Mouse (Mus musculus): ENCODE measurements at regions not wholly inside any gene's neighbourhood (a gene's known extent, or its start where the extent isn't known, plus 50 kb on each side); places are given as distances from the start of the nearest gene placed in this dataset.

DNA sequence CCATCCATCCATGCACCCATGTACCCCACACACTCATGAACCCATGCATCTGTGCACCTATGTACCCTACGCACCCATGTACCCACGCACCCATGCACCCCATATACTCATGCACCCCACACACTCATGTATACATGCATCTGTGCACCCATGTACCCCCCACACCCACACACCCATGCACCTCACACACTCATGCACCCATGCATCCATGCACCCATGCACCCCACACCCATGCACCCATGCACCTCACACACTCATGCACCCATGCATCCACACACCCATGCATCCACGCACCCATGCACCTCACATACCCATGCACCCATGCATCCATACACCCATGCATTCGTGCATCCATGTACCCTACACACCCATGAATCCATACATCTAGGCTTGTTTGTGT is 63.6 kb downstream of the 4930564D02Rik start:
- H3K4me1 ChIP-seq (ENCODE audit: control insufficient read depth, insufficient read depth, low read length) = no peaks in the 10 kb centered on the region
- no peak overlapping the region for H3K4me3 ChIP-seq (ENCODE audit: insufficient read depth, low read length)
- no peak overlapping the region for H3K27ac ChIP-seq (ENCODE audit: insufficient read depth, low read length)
- TF ChIP-seq POLR2A (IDR thresholded peaks at IDR 0.05; ENCODE audit: low read depth, low read length) (no peak), CTCF (IDR thresholded peaks at IDR 0.05; ENCODE audit: borderline replicate concordance, insufficient read depth, low read length) (no peak)

DNA sequence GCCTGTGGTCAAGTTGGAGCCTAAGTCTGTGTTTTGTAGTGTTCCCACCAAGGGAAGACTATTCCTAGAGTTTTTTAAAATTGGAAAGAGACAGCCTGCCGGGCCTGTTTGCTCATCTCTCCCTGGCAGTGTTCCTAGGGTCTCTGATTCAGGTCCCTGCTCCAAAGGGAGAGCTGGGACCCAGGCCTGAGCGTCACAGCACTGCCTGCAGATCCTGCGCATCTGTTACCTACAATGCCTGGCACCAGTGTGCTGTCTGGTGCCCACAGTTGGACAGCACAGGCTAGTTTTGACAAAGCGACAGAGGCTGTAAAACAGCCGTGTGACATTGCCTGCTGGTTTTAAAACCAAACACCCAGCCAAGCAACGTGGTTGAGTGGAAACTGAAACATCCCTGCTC is 64.4 kb downstream of the 4930564D02Rik start:
- TF ChIP-seq POLR2A (IDR thresholded peaks at IDR 0.05; ENCODE audit: low read depth, low read length) = no peak
- TF ChIP-seq CTCF (IDR thresholded peaks at IDR 0.05; ENCODE audit: borderline replicate concordance, insufficient read depth, low read length) = no peak
- no peaks in the 10 kb centered on the region for H3K4me1 ChIP-seq (ENCODE audit: control insufficient read depth, insufficient read depth, low read length)
- no peak overlapping the region for H3K27ac ChIP-seq (ENCODE audit: insufficient read depth, low read length)
- H3K4me3 ChIP-seq (ENCODE audit: insufficient read depth, low read length) = no peak overlapping the region

DNA sequence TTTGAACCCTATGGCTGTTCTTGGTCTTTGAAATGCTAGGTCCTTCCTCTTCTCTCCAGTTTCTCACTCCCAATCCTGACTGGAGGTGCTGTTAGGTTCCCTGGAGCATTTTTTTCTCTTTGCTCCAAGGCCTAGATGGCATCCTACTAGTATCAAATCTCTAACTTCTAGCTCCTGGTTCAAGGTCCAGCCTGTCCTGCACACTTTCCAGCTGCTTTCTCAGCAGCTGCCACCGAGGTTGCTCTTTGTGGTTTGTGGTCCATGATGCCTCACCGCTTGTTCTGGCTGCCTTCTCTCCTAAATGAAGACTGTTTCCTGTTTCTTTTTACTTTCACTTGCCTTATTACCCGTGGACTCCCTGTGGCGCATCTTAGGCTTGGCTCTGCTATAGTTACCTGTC is 66.4 kb downstream of the 4930564D02Rik start:
- TF ChIP-seq POLR2A (IDR thresholded peaks at IDR 0.05; ENCODE audit: low read depth, low read length) (no peak), CTCF (IDR thresholded peaks at IDR 0.05; ENCODE audit: borderline replicate concordance, insufficient read depth, low read length) (no peak)
- Histone ChIP-seq H3K27ac (ENCODE audit: insufficient read depth, low read length) (no peak overlapping the region), H3K4me3 (ENCODE audit: insufficient read depth, low read length) (no peak overlapping the region), H3K4me1 (ENCODE audit: control insufficient read depth, insufficient read depth, low read length) (no peaks in the 10 kb centered on the region)

DNA sequence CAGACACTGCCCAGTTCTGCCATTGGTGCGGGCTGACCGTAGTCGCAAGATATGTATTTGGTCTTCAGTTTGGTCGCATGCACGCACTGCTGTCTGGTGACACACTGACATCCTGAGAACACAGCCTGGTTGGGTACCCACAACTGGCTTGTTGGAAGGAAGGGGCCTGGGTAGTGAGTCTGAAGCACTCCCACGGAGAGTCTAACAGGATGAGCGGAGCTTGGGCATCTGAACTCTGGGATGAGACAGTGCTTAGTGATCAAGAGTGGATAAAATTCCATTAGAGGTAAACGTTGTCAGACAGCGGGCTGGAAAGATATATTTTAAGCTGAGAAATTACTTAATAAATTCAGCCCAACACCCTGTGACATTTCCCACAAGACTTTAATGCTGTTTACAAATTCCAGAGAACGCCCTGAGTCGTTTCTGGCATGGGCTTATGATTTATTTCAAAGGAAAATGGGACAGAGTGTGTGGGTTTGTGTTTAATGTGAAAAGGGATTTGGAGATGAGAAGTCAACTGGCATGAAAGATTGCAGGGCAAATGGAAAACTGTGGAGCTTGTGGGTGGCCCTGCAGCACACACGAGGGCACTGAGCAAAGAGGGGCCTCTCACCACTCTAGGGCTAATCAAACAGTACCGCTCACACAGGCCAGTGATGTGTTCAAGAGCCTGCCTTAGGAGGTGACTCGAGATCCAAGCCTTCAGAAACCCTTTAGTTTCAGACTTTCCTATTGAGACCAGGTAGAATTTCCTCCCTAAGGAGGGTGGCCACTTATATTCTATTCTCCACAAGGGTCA is 74.7 kb downstream of the 4930564D02Rik start:
- no peak overlapping the region for H3K27ac ChIP-seq (ENCODE audit: insufficient read depth, low read length)
- no peak for TF ChIP-seq CTCF (IDR thresholded peaks at IDR 0.05; ENCODE audit: borderline replicate concordance, insufficient read depth, low read length)
- no peak for TF ChIP-seq POLR2A (IDR thresholded peaks at IDR 0.05; ENCODE audit: low read depth, low read length)
- no peaks in the 10 kb centered on the region for H3K4me1 ChIP-seq (ENCODE audit: control insufficient read depth, insufficient read depth, low read length)
- no peak overlapping the region for H3K4me3 ChIP-seq (ENCODE audit: insufficient read depth, low read length)

DNA sequence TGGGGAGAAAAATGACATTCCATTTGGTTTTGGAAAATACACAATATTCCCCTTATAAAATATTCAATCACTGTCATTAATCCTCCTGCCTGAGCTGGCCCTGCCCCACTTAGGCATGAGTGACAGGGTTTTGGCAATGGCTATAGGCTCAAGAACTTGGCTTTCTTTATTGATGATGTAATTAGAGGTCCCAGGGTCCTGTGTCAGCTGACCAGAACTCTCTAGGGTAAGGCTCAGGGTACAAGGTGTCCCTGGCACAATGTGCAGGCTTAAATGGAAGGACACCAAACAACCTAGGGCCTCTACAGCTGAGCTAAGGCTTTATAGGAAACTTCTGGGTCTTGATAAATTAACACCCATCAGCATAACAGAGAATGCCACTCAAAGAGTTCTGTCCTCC is 76.0 kb downstream of the 4930564D02Rik start:
- Histone ChIP-seq H3K4me3 (ENCODE audit: insufficient read depth, low read length) (no peak overlapping the region), H3K27ac (ENCODE audit: insufficient read depth, low read length) (no peak overlapping the region), H3K4me1 (ENCODE audit: control insufficient read depth, insufficient read depth, low read length) (no peaks in the 10 kb centered on the region)
- TF ChIP-seq CTCF (IDR thresholded peaks at IDR 0.05; ENCODE audit: borderline replicate concordance, insufficient read depth, low read length) = no peak
- TF ChIP-seq POLR2A (IDR thresholded peaks at IDR 0.05; ENCODE audit: low read depth, low read length) = no peak

DNA sequence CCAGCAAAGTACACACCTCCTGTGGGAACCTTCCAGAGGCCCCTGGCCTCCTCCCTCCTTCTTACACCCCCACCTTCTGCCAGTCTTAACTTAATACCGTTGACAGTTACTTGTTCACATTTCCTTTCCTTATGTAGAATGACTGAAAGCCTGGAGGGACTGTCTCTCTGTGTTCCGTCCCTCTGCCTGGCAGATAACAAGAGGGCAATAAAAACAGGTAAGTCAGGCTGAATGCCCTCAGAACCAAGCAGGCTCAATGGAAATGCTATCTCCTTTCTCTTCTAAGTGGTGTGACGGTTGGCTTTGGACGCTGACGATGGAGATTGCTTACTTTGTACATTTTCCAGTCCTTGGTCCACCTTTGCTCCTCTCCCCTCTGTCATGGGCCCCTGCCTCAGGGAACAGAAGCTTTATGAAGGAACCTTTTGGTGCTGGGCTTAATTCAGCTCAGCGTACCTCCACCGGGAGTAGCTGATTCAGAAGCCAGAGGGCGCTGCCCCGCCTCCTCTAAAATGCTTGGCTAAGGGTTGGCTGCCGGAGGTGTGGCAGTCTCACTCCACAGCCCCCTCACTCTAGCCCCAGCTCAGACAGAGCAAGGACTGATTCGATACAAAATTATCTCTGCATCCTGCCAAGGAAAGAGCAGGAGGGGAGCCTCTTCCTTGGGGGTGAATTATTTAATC is 85.0 kb downstream of the 4930564D02Rik start:
- Histone ChIP-seq H3K4me3 (ENCODE audit: insufficient read depth, low read length) (no peak overlapping the region), H3K27ac (ENCODE audit: insufficient read depth, low read length) (no peak overlapping the region), H3K4me1 (ENCODE audit: control insufficient read depth, insufficient read depth, low read length) (no peaks in the 10 kb centered on the region)
- no peak for TF ChIP-seq POLR2A (IDR thresholded peaks at IDR 0.05; ENCODE audit: low read depth, low read length)
- TF ChIP-seq CTCF (IDR thresholded peaks at IDR 0.05; ENCODE audit: borderline replicate concordance, insufficient read depth, low read length) = peak; percentile 20; the same call in 1 of the 2 replicates

DNA sequence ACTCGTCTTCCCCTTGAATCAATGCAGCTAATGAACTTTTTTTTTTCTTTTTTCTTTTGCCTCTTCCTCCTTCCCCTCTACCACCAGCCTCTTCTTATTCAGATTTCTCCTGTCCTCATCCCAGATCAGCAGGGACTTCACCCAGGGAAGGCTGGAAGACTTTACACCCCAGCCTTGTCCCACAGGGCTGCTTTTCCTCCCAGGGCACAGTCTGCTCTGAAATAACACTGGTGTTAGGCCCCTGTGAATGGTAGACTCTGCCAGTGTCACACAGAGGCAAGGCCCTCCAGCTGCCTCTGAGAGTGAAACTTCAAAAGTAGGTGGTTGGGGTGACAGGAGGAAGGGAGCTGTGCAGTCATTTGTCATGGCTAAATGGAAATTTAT is 85.5 kb downstream of the 4930564D02Rik start:
- Histone ChIP-seq H3K4me1 (ENCODE audit: control insufficient read depth, insufficient read depth, low read length) (no peaks in the 10 kb centered on the region), H3K4me3 (ENCODE audit: insufficient read depth, low read length) (no peak overlapping the region), H3K27ac (ENCODE audit: insufficient read depth, low read length) (no peak overlapping the region)
- TF ChIP-seq POLR2A (IDR thresholded peaks at IDR 0.05; ENCODE audit: low read depth, low read length) (no peak), CTCF (IDR thresholded peaks at IDR 0.05; ENCODE audit: borderline replicate concordance, insufficient read depth, low read length) (no peak)

DNA sequence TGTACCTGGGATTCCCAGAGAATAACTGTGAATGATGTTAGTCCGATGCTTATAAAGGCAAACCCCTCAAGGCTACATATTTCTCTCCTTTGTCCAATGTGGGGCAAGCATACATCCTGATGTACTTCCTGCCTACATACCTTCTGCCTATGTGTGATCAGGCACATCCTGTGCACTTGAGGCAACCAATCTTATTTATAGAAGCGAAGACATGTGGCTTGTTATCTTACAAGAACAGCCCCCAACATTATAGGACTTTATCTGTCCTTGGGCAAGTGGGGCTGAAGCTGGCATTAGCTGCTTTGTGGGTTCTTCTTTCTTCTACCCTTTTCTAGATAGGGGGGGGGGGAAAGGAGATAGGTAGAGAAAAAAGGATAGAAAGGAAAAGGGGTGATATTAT is 91.7 kb downstream of the 4930564D02Rik start:
- no peak overlapping the region for H3K27ac ChIP-seq (ENCODE audit: insufficient read depth, low read length)
- no peaks in the 10 kb centered on the region for H3K4me1 ChIP-seq (ENCODE audit: control insufficient read depth, insufficient read depth, low read length)
- H3K4me3 ChIP-seq (ENCODE audit: insufficient read depth, low read length) = no peak overlapping the region
- TF ChIP-seq CTCF (IDR thresholded peaks at IDR 0.05; ENCODE audit: borderline replicate concordance, insufficient read depth, low read length) (no peak), POLR2A (IDR thresholded peaks at IDR 0.05; ENCODE audit: low read depth, low read length) (no peak)

DNA sequence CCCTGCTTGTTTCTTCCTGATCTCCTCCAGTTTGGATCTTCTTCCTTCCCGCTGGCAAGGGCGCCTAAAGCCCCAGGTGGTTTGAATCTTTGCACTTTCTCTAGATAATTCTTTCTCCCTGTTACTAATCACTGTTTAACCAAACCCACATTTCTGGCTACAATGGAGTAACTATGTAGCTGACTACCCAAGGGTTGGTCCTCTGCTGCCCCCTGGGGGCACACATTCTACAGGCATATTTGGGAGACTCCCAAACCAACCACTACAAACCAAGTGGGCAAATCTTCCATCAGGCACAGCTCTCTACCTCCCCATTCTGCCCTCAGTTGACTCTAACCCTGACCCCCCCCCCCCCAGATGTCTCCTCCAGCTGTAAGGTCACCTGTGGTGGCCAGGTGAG is 98.7 kb downstream of the 4930564D02Rik start:
- no peak for TF ChIP-seq POLR2A (IDR thresholded peaks at IDR 0.05; ENCODE audit: low read depth, low read length)
- Histone ChIP-seq H3K27ac (ENCODE audit: insufficient read depth, low read length) (no peak overlapping the region), H3K4me1 (ENCODE audit: control insufficient read depth, insufficient read depth, low read length) (no peaks in the 10 kb centered on the region), H3K4me3 (ENCODE audit: insufficient read depth, low read length) (no peak overlapping the region)

DNA sequence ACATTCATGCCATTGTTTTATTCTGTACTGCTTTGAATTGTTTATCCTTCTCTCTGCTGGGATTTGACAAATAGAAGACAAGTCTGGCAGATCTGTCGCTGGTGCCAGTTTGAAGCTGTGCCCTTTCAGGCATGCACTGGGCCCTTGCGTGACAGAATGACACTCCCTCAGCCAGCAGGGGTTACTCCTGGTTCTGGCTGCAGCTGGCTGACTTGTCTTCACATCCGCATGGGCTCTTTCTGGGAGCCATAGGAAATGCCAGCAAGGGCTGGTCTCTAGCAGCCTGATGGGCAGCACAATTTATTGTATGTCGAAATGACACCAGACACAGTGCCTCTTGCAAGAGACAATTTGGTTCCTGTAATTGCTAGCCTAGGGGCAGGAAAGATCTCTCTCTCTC is 102.5 kb downstream of the 4930564D02Rik start:
- no peak overlapping the region for H3K4me3 ChIP-seq (ENCODE audit: insufficient read depth, low read length)
- no peak for TF ChIP-seq POLR2A (IDR thresholded peaks at IDR 0.05; ENCODE audit: low read depth, low read length)
- no peak for TF ChIP-seq CTCF (IDR thresholded peaks at IDR 0.05; ENCODE audit: borderline replicate concordance, insufficient read depth, low read length)
- H3K27ac ChIP-seq (ENCODE audit: insufficient read depth, low read length) = no peak overlapping the region
- no peaks in the 10 kb centered on the region for H3K4me1 ChIP-seq (ENCODE audit: control insufficient read depth, insufficient read depth, low read length)
